Mouse (Mus musculus) myocyte (in vitro differentiated cells): ENCODE results near the gene Cnp.

Experiments
- CEBPB ChIP-seq: IDR thresholded peaks from 2 replicates; pipeline ENCODE4 v1.6.1; 2011; ENCODE audit warnings: mild to moderate bottlenecking, moderate library complexity; ENCODE audit not compliant: poor library complexity, insufficient read depth, severe bottlenecking
- POLR2A ChIP-seq: IDR thresholded peaks from one replicate; pipeline ENCODE4 v1.6.1; 2011; ENCODE audit warnings: low read depth, mild to moderate bottlenecking, control low read depth, moderate library complexity; ENCODE audit not compliant: insufficient read length
- REST ChIP-seq: IDR thresholded peaks from one replicate; pipeline ENCODE4 v1.6.1; 2011; ENCODE audit warnings: mild to moderate bottlenecking, control low read depth, moderate library complexity; ENCODE audit not compliant: insufficient read depth, insufficient read length

DNA sequence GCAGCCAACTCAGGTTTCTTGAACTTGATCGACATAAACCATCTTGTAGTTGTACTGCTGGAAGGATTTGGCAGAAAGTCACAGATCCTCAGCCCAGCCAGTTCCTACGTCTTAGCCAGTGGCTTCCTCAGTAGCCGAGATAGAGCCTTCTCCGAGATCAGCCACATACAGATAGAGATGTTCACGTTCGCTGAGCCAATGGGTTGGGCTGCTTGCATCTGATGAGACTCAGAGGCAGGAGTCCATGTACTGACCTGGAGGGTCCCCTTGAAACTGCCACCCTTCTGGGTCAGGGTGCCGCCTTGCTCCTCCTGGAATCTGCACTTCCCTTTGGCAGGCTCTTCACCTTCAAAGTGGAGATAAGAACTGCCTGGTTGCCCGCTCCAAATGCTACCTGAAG is 25.2 kb upstream of the Cnp start:
- TF ChIP-seq POLR2A (no peak), REST (no peak), CEBPB (no peak)
